Mouse (Mus musculus): ENCODE measurements around the gene Gm11060.

DNA sequence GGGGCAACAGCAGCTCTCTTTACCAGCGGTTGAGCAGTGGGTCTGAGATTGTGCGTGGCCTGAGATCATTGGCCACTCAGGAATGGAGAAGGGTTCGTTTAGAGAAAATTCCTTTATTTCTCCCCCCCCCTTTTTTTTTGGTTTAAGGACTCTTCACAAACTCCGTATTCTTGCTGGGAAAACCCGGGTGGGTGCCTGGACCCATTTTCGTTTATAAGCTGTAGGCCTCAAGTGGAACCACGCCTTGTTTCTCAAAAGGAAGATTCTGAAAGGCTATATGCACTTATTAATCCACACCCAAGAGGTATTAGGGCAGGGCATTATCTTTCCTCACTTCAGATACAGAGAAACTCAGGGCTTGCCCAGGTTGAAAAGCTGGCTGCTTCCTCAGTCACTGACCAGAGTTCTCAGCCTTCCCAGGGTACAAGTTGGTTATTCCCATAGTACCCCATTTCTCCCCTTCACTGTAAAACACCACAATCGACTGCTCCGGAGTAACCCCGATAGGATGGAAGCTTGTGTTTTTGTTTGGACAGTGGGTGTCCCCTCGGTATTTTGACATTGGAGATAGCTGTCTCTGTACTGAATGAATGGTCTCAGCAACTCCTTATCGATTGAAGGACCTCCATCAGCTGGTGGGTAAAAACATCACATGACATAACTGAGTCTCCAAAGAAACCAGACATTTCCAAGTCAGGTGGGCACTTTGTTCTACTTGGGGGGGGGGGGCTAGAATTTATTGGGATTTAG, 39.4 kb downstream of the Gm11060 start:
- TF ChIP-seq POLR2A (IDR thresholded peaks at IDR 0.05; ENCODE audit: control insufficient read depth, low read depth, low read length) (no peak), CTCF (IDR thresholded peaks at IDR 0.05; ENCODE audit: control insufficient read depth, insufficient read depth, insufficient replicate concordance, low read depth, low read length) (no peak)
